Mouse (Mus musculus) hindbrain, embryonic 14.5 days (tissue): Measurements from ENCODE around the gene Aldh5a1. TPM values are rescaled to one million over a fixed set of nuclear protein-coding genes. Genes with fewer than 3 reads are reported as not detected.

Source experiments
- ATAC-seq: fragments of 200-750 bp; cut with Nextera tagmentation; 2 replicates; pipeline ENCODE4 v1.8.0; 2017; ENCODE audit warnings: moderate number of reproducible peaks, mild to moderate bottlenecking, moderate TSS enrichment, moderate library complexity; ENCODE audit not compliant: low FRiP score
- DNase-seq: peaks from one replicate; pipeline ENCODE4 v3.0.0-alpha.2; 2015; ENCODE audit warnings: low spot score
- H3K27ac ChIP-seq: fragments of 300-500 bp; sonication (generic); 2 replicates; pipeline ENCODE4 v1.5.1; 2014; ENCODE audit warnings: mild to moderate bottlenecking, moderate library complexity
- H3K27me3 ChIP-seq: fragments of 300-500 bp; sonication (generic); 2 replicates; pipeline ENCODE4 v1.6.1; 2014; ENCODE audit warnings: mild to moderate bottlenecking, low read length, mixed read lengths; ENCODE audit not compliant: control insufficient read depth, insufficient read depth
- H3K36me3 ChIP-seq: fragments of 300-500 bp; sonication (generic); replicated peaks from 2 replicates; pipeline ENCODE4 v1.6.1; 2014; ENCODE audit not compliant: control insufficient read depth, insufficient read depth
- H3K4me1 ChIP-seq: fragments of 300-500 bp; sonication (generic); replicated peaks from 2 replicates; pipeline ENCODE4 v1.6.1; 2014; ENCODE audit warnings: antibody characterized with exemption, low read length, mixed read lengths; ENCODE audit not compliant: control insufficient read depth, insufficient read depth
- H3K4me2 ChIP-seq: fragments of 300-500 bp; sonication (generic); replicated peaks from 2 replicates; pipeline ENCODE4 v1.6.1; 2014; ENCODE audit warnings: mild to moderate bottlenecking, moderate library complexity
- H3K4me3 ChIP-seq: fragments of 300-500 bp; sonication (generic); replicated peaks from 2 replicates; pipeline ENCODE4 v1.5.1; 2014; ENCODE audit warnings: mild to moderate bottlenecking, low read length
- H3K9ac ChIP-seq: fragments of 300-500 bp; sonication (generic); 2 replicates; pipeline ENCODE4 v1.6.1; 2014
- H3K9me3 ChIP-seq: fragments of 300-500 bp; sonication (generic); 2 replicates; pipeline ENCODE4 v1.6.1; 2016; ENCODE audit warnings: low read length; ENCODE audit not compliant: control insufficient read depth
- WGBS: fragments of 180-500 bp; shearing (Covaris S2); extraction: QIAGEN DNeasy Blood & Tissue Kit; methylation state at CpG from one replicate; pipeline ENCODE4 v1.1.7; 2014; 5-methylcytosine and 5-hydroxymethylcytosine counted together
- polyA plus RNA-seq: library from polyadenylated mRNA; unstranded; fragments of >200 nt; fragmentation: Nextera tagmentation; extraction: Ambion mirVana; gene quantifications from 2 replicates; pipeline ENCODE4 v1.2.1, GENCODE M21; 2014

Aldh5a1 gene
- polyA plus RNA-seq, 1 experiment from 2014 or later = 15.8 TPM

GRCm38 (mm10) chr13:24960084-24960483 is 22.6 kb upstream of the Aldh5a1 start:
- no peak overlapping the region for H3K4me2 ChIP-seq

GRCm38 (mm10) chr13:24958671-24959070 is 21.2 kb upstream of the Aldh5a1 start:
- H3K4me1 ChIP-seq = no peaks in the 10 kb centered on the region
- no peak overlapping the region for H3K9ac ChIP-seq
- H3K27me3 ChIP-seq = no peaks in the 10 kb centered on the region
- 96% methylated on average over 11 of the region's 11 CpGs for WGBS
- no peak for ATAC-seq
- H3K27ac ChIP-seq = no peak overlapping the region
- H3K4me3 ChIP-seq = no peak overlapping the region
- H3K9me3 ChIP-seq = no peaks in the 10 kb centered on the region
- H3K36me3 ChIP-seq = no peaks in the 10 kb centered on the region
- no peak for DNase-seq
- H3K4me2 ChIP-seq = no peak overlapping the region

More at GRCm38 (mm10) chr13:24960084-24960483, 22.6 kb upstream of the Aldh5a1 start:
- H3K27ac ChIP-seq = no peak overlapping the region
- WGBS = 81% methylated on average over 3 of the region's 3 CpGs
- no peak for ATAC-seq
- H3K36me3 ChIP-seq = no peaks in the 10 kb centered on the region
- no peaks in the 10 kb centered on the region for H3K4me1 ChIP-seq
- H3K9me3 ChIP-seq = no peaks in the 10 kb centered on the region
- no peak overlapping the region for H3K9ac ChIP-seq
- H3K27me3 ChIP-seq = no peaks in the 10 kb centered on the region
- no peak for DNase-seq
- H3K4me3 ChIP-seq = no peak overlapping the region

GRCm38 (mm10) chr13:24955500-24955899 is 18.0 kb upstream of the Aldh5a1 start:
- Histone ChIP-seq H3K4me1 (no peaks in the 10 kb centered on the region), H3K4me2 (no peak overlapping the region), H3K36me3 (no peaks in the 10 kb centered on the region), H3K9me3 (no peaks in the 10 kb centered on the region), H3K27ac (no peak overlapping the region), H3K4me3 (no peak overlapping the region), H3K9ac (no peak overlapping the region), H3K27me3 (no peaks in the 10 kb centered on the region)
- DNase-seq = no peak
- whole genome bisulfite sequencing = 25% methylated on average over 10 of the region's 10 CpGs
- ATAC-seq = no peak

GRCm38 (mm10) chr13:24955091-24955490 is 17.6 kb upstream of the Aldh5a1 start:
- Histone ChIP-seq H3K9ac (no peak overlapping the region), H3K36me3 (no peaks in the 10 kb centered on the region), H3K4me2 (no peak overlapping the region), H3K9me3 (no peaks in the 10 kb centered on the region), H3K27me3 (no peaks in the 10 kb centered on the region), H3K27ac (no peak overlapping the region), H3K4me1 (no peaks in the 10 kb centered on the region), H3K4me3 (no peak overlapping the region)
- WGBS = 62% methylated on average over 11 of the region's 11 CpGs
- DNase-seq (no peak), ATAC-seq (no peak)

- ATAC-seq (no peak), DNase-seq (no peak)
- Histone ChIP-seq H3K4me2 (no peak overlapping the region), H3K27me3 (no peaks in the 10 kb centered on the region), H3K4me3 (no peak overlapping the region), H3K27ac (no peak overlapping the region), H3K9me3 (no peaks in the 10 kb centered on the region), H3K36me3 (no peaks in the 10 kb centered on the region), H3K9ac (no peak overlapping the region), H3K4me1 (no peaks in the 10 kb centered on the region)
- 92% methylated on average over 7 of the region's 7 CpGs for WGBS
Observed at GRCm38 (mm10) chr13:24952659-24953058, 15.2 kb upstream of the Aldh5a1 start.

- Histone ChIP-seq H3K4me2 (no peak overlapping the region), H3K36me3 (no peaks in the 10 kb centered on the region), H3K27me3 (no peaks in the 10 kb centered on the region), H3K4me1 (no peaks in the 10 kb centered on the region), H3K27ac (no peak overlapping the region), H3K9me3 (no peaks in the 10 kb centered on the region), H3K4me3 (no peak overlapping the region), H3K9ac (no peak overlapping the region)
- DNase-seq (no peak), ATAC-seq (no peak)
- 96% methylated on average over 6 of the region's 6 CpGs for WGBS
Observed at GRCm38 (mm10) chr13:24948870-24949269, 11.4 kb upstream of the Aldh5a1 start.

- H3K36me3 ChIP-seq = no peaks in the 10 kb centered on the region
Observed at GRCm38 (mm10) chr13:24947158-24947557, 9.7 kb upstream of the Aldh5a1 start.

GRCm38 (mm10) chr13:24945567-24945966 is 8.1 kb upstream of the Aldh5a1 start:
- no peaks in the 10 kb centered on the region for H3K27me3 ChIP-seq
- H3K9me3 ChIP-seq = no peaks in the 10 kb centered on the region
- H3K9ac ChIP-seq = no peak overlapping the region
- peak; percentile 60; the same call in 1 of the 2 replicates for ATAC-seq
- peaks cover 4% of the 10 kb centered on the region; the same call in 1 of the 2 replicates for H3K4me1 ChIP-seq
- H3K27ac ChIP-seq = no peak overlapping the region
- H3K36me3 ChIP-seq = no peaks in the 10 kb centered on the region
- no peak overlapping the region for H3K4me3 ChIP-seq
- no peak overlapping the region for H3K4me2 ChIP-seq
- peak; percentile 44 for DNase-seq
- WGBS = 19% methylated on average over 4 of the region's 4 CpGs

More at GRCm38 (mm10) chr13:24947158-24947557, 9.7 kb upstream of the Aldh5a1 start:
- no peaks in the 10 kb centered on the region for H3K27me3 ChIP-seq
- ATAC-seq (no peak), DNase-seq (no peak)
- WGBS = 94% methylated on average over 5 of the region's 5 CpGs
- no peak overlapping the region for H3K4me3 ChIP-seq
- H3K4me2 ChIP-seq = no peak overlapping the region
- no peak overlapping the region for H3K9ac ChIP-seq
- no peaks in the 10 kb centered on the region for H3K9me3 ChIP-seq
- H3K27ac ChIP-seq = no peak overlapping the region
- no peaks in the 10 kb centered on the region; the same call in 1 of the 2 replicates for H3K4me1 ChIP-seq

GRCm38 (mm10) chr13:24943303-24943702 is 5.8 kb upstream of the Aldh5a1 start:
- Histone ChIP-seq H3K4me3 (no peak overlapping the region), H3K4me1 (peaks cover 4% of the 10 kb centered on the region), H3K4me2 (no peak overlapping the region), H3K9me3 (no peaks in the 10 kb centered on the region), H3K9ac (no peak overlapping the region), H3K36me3 (no peaks in the 10 kb centered on the region), H3K27ac (no peak overlapping the region), H3K27me3 (no peaks in the 10 kb centered on the region)
- ATAC-seq (no peak), DNase-seq (no peak)
- 84% methylated on average over 8 of the region's 8 CpGs for WGBS
